Mouse (Mus musculus) neutrophil, adult 83 days (primary cell): ENCODE measurements around the gene Tuba1c. TPM values are rescaled to one million over a fixed set of nuclear protein-coding genes. Genes with fewer than 3 reads are reported as not detected.

Experiments used
- total RNA-seq, 2 experiments: library from RNA; stranded (reverse); gene quantifications; one replicate each; pipeline ENCODE4 v1.2.4; 2023

Tuba1c gene
- 100 to 1,000 TPM; 255 TPM for total RNA-seq

DNA sequence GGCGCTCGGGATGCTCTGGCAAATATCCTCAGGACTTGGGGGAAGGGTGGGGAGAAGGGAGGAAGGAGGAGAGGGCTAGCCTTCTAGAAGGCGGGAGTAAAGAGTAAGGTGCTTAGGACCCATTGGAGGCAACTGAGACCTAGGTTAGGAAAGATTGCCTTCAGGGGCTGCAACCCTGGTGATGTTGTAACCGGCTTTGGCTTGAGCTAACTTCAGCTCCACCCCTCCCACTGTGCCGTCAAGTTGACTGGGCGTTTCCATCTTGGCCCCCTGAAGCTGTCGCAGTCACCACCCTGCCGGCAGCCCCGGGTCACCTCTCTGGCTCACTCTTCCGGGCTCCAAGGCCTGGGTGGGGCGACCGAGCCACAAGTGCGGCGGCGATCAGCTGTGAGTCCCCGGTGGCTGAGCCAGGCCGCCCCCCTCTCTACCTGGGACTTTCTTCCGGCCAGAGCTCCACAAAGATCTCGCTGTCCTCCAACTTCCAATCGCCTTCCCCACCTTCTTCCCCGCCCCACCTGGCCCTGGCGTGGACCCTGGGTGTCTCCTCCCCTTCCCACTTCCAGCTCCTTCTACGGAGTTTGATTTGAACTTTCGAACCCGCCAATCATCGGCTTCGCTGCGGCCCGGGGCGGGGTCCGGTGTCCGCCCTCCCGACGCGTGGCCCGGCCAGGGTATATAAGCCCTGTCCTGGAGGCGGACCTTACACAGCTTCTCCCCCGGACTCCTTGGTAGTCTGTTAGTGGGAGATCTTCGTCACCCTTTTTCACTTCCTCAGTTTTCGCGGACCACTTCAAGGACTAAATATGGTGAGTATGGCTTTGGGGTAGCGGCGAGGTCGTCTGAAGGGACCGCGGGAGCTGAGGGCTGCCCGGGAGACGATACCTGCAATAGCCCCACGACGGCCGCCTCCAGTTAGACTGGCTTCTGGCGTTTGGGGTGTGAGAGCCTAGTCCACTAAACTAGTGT, at the start of gene Tuba1c:
Tuba1c (plus strand) TSS at position 273 of the 966 bp plus-strand sequence.

DNA sequence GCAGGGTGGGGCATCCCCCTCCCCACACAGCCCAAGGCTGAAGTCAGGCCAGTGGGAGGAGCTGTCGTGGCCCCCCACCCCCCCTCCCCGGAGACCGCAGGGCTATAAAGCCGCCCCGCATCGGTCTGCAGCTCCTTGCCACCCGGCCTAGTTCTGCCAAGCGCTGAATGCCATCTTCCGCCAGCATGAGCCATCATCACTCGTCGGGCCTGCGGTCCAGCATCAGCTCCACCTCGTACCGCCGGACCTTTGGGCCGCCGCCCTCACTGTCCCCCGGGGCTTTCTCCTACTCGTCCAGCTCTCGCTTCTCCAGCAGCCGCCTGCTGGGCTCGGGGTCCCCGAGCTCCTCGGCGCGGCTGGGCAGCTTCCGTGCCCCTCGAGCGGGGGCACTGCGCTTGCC, 25.3 kb downstream of the Tuba1c start, which contains the start of gene Prph:
Prph (plus strand) TSS at position 135 of the 400 bp plus-strand sequence.

DNA sequence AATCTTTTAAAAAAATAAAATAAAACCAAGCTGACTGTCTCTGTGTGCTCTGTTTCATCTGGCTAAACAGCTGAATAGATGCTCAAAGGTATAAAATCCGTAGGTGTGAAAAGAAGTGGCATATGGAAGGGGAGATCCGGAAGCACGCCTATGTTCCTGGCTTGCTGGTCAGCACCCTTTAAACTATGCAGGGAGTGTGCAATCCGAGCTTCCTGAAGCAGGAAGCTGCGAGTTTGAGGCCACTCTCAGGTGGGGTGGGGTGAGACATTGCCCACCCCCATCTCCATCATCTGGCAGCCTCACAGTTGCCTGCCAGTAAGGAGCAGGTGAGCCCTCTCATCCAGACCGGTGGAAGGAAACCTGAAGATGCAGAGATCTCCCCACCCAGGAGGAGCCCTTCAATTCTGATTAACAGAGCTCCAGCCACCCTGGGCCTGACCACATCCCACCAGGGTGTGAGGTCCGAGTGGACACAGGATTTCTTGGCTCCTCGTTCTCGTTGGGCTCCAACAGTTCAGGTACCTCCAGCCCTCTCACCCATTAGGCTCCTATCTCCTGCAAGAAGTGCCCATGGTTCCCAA, 44.4 kb downstream of the Tuba1c start, which contains the start of gene Troap:
Troap (plus strand) TSS at position 557 of the 581 bp plus-strand sequence.

DNA sequence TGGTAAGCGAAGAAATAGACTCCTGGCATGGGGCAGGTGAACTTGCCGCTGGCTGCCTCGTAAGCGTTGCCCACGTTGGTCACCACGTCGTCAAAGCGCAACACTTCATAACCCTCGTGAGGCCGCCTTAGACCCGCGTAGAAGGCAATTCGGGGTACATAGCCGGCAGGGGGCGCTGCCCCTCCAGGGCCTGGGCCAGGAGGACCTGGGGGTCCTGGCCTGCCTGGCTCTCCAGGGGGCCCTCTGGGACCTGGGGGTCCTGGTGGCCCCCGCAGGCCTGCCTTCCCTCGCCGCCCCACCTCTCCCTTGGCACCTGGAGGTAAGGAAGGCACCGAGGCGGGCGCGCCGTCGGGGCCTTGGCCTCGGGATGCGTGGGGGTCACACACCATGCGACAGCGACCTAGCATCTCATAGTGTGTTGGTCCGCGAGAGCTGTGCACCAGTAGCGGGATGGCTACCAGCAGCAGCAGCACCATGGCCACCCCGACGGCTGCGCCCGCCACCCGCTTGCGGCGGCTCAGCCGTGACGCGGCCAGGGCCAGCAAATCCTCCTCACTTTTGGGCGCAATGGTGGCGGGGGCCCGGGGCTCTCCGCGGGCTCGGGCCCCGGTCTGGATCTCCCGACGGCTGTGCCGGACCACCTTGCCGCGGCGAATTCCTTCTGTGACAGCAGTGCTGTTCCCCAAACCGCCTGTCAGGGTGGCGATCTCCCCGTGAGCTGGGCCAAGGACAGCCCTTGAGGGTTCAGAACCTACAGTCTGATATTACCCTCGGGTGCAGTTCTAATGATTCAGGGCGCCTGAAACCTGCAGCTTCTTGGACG, 57.8 kb downstream of the Tuba1c start, which contains the start of gene C1ql4:
C1ql4 (minus strand) TSS at position 565 of the 823 bp plus-strand sequence.

Other genes with a start within 250 kb of the Tuba1c start
- gene Wnt1, start 240.0 kb upstream of the Tuba1c start, total RNA-seq, result not detected
- gene Ddn, start 220.4 kb upstream of the Tuba1c start, total RNA-seq, result not detected
- gene Prkag1, start 198.4 kb upstream of the Tuba1c start, total RNA-seq, result 100 to 1,000 TPM; 108 to 110 TPM
- 100 to 1,000 TPM; 106 to 131 TPM for gene Kmt2d, start 158.7 kb upstream of the Tuba1c start, total RNA-seq
- gene Rhebl1, start 135.4 kb upstream of the Tuba1c start, total RNA-seq, result 1 to 10 TPM; 2.8 to 3.6 TPM
- gene Dhh, start 131.4 kb upstream of the Tuba1c start, total RNA-seq, result not detected
- 10 to 100 TPM; 48.1 to 67.5 TPM for gene Lmbr1l, start 111.7 kb upstream of the Tuba1c start, total RNA-seq
- 100 to 1,000 TPM; 348 to 367 TPM for gene Tuba1b, start 95.3 kb upstream of the Tuba1c start, total RNA-seq
- gene Gm49450, start 76.3 kb upstream of the Tuba1c start, total RNA-seq, result not detected
- gene Tuba1a, start 76.2 kb upstream of the Tuba1c start, total RNA-seq, result 100 to 1,000 TPM; 100 to 104 TPM
- under 1 TPM in 1 of 2 experiments, not detected in 1; 0.22 TPM for gene Prph, start 25.3 kb downstream of the Tuba1c start, total RNA-seq
- 10 to 100 TPM; 35.8 to 38.7 TPM for gene Troap, start 44.7 kb downstream of the Tuba1c start, total RNA-seq
- gene C1ql4, start 57.9 kb downstream of the Tuba1c start, total RNA-seq, result not detected
- gene Dnajc22, start 63.3 kb downstream of the Tuba1c start, total RNA-seq, result 1 to 10 TPM; 2.4 to 4.1 TPM
- under 1 TPM; 0.24 to 0.53 TPM for gene Spats2, start 96.0 kb downstream of the Tuba1c start, total RNA-seq
- not detected for gene Kcnh3, start 195.0 kb downstream of the Tuba1c start, total RNA-seq
- 10 to 100 TPM; 35.0 to 41.1 TPM for gene Mcrs1, start 222.1 kb downstream of the Tuba1c start, total RNA-seq